ENCODE assay signal across 9 mouse cellular contexts in genomic region chr2:128572726-128573624, GRCm38 (mm10). TPM values are rescaled to one million over a fixed set of nuclear protein-coding genes. Genes with fewer than 3 reads are reported as not detected.
DNase-seq lines count a peak whose midpoint lies in the region; ATAC-seq and TF ChIP-seq lines count a peak whose summit lies in the region.
"Had no signal": no experiment of that assay in that cellular context is flagged by ENCODE, and none has a peak within 500 bp of the region (broad histone marks: within the 10 kb centered on the region; RNA-seq: fewer than 3 reads in every experiment).

No protein-coding gene starts in this region.

- H3K9me3 ChIP-seq in ES-E14 (ENCODE audit: control insufficient read depth, insufficient read depth, low read depth, low read length) = no peaks in the 10 kb centered on the region
- H3K9me3 ChIP-seq in forebrain, embryonic 12.5 days = no peaks in the 10 kb centered on the region
- H3K9me3 ChIP-seq: limb, embryonic 13.5 days had no signal

- H3K27ac ChIP-seq in ES-E14 (ENCODE audit: insufficient read depth, low read depth, low read length, poor library complexity, severe bottlenecking) = no peak overlapping the region
- H3K27ac ChIP-seq in forebrain, embryonic 12.5 days = no peak overlapping the region
- H3K27ac ChIP-seq in layer of hippocampus, adult 2 months = no peak overlapping the region
- H3K27ac ChIP-seq: limb, embryonic 13.5 days had no signal

- no peak overlapping the region for H3K9ac ChIP-seq in ES-E14 (ENCODE audit: insufficient read depth, low read depth, low read length, poor library complexity, severe bottlenecking)
- no peak overlapping the region for H3K9ac ChIP-seq in forebrain, embryonic 12.5 days
- H3K9ac ChIP-seq: limb, embryonic 13.5 days had no signal

- peak; percentile 97 for TF ChIP-seq CTCF in layer of hippocampus, adult 2 months (conservative IDR thresholded peaks at IDR 0.05)

- 53% methylated on average over 16 of the region's 16 CpGs for WGBS in forebrain, embryonic 12.5 days

- H3K36me3 ChIP-seq in ES-E14 (ENCODE audit: control insufficient read depth, insufficient read depth, low read length, poor library complexity, severe bottlenecking) = no peaks in the 10 kb centered on the region
- H3K36me3 ChIP-seq in forebrain, embryonic 12.5 days (replicated peaks) = no peaks in the 10 kb centered on the region
- H3K36me3 ChIP-seq: limb, embryonic 13.5 days had no signal

- H3K4me3 ChIP-seq in ES-E14 (ENCODE audit: insufficient read depth in 1 of 2, low read depth in 1 of 2, low read length in 2 of 2, poor library complexity in 1 of 2, severe bottlenecking in 1 of 2) = no peak overlapping the region
- no peak overlapping the region for H3K4me3 ChIP-seq in forebrain, embryonic 12.5 days (replicated peaks)
- H3K4me3 ChIP-seq in layer of hippocampus, adult 2 months = no peak overlapping the region
- H3K4me3 ChIP-seq: limb, embryonic 13.5 days had no signal

- 0 out of 2 replicates have a peak, but pooled peaks have one; percentile 27 for ATAC-seq in forebrain, embryonic 12.5 days (ENCODE audit: low FRiP score)

- peak; percentile 50 for DNase-seq in ES-E14 (ENCODE audit: low read depth, low spot score)
- peak; percentile 30 for DNase-seq in c-Kit-positive CD71-positive TER-119-negative erythroid progenitor cells, embryonic 14.5 days (ENCODE audit: low read depth)
- DNase-seq in heart, postnatal 4 days = peak; percentile 91
- DNase-seq in layer of hippocampus, adult 2 months (ENCODE audit: low spot score in 2 of 2) = peak; percentile 71 to 87
- DNase-seq in lung, postnatal 10 days = peak; percentile 92
- DNase-seq in ovary, postnatal 36 days (ENCODE audit: low spot score) = peak; percentile 70
- peak; percentile 76 for DNase-seq in thymus, postnatal 0 days (ENCODE audit: low spot score)

- in situ Hi-C loops in ES-E14 (cut with MboI; ENCODE audit: low sequenced_read_pairs in 2 of 2, unreplicated experiment in 2 of 2) = no loop called here

- H3K4me2 ChIP-seq in forebrain, embryonic 12.5 days = no peak overlapping the region
- H3K4me2 ChIP-seq: limb, embryonic 13.5 days had no signal

- 0 out of 4 replicates have a peak, but pooled peaks cover 0 to 1% of the 10 kb centered on the region in 2 experiments for H3K4me1 ChIP-seq in ES-E14 (ENCODE audit: control insufficient read depth in 2 of 2, insufficient read depth in 2 of 2, low read length in 2 of 2, poor library complexity in 1 of 2)
- no peaks in the 10 kb centered on the region for H3K4me1 ChIP-seq in forebrain, embryonic 12.5 days
- H3K4me1 ChIP-seq: limb, embryonic 13.5 days had no signal

- H3K27me3 ChIP-seq in forebrain, embryonic 12.5 days = no peaks in the 10 kb centered on the region
- H3K27me3 ChIP-seq: limb, embryonic 13.5 days had no signal

TF ChIP-seq in ES-E14, 5 proteins besides CTCF, POLR2A, EP300 and RAD21:
- TF ChIP-seq CHD2 (IDR thresholded peaks at IDR 0.05; ENCODE audit: low read depth, low read length) = no peak
- TF ChIP-seq ZC3H11A (IDR thresholded peaks at IDR 0.05; ENCODE audit: borderline replicate concordance, low read depth, low read length) = peak; percentile 79
TF ChIP-seq in ES-E14: peak in this region for 1.

RNA-seq across cellular contexts. Expression of gene Spdye4c, which starts 18.0 kb away (rescaled TPM):
- not detected in 2 replicates for total RNA-seq in ES-E14 (2012; rRNA removed)
- not detected in 2 replicates for polyA plus RNA-seq in forebrain, embryonic 12.5 days (2016; fragmentation: Nextera tagmentation; extraction: Ambion mirVana)
- total RNA-seq in heart, postnatal 4 days (2021) = not detected
- total RNA-seq in layer of hippocampus, adult 2 months (2021) = not detected
- not detected in 2 replicates for polyA plus RNA-seq in thymus, postnatal 0 days (2015; fragmentation: Nextera tagmentation; extraction: Ambion mirVana)
- polyA plus RNA-seq: limb, embryonic 13.5 days had no signal

Comparison
In these comparisons a context has a peak if more than half of its experiments do, and no peak if none do; other contexts are left out.
1. DNase-seq: peak in every context shown above with its lines; median percentile 92 in lung, postnatal 10 days; 91 in heart, postnatal 4 days; 79 in layer of hippocampus, adult 2 months; 76 in thymus, postnatal 0 days; 70 in ovary, postnatal 36 days; 50 in ES-E14; 30 in c-Kit-positive CD71-positive TER-119-negative erythroid progenitor cells, embryonic 14.5 days.